Mouse (Mus musculus) left cerebral cortex, postnatal 25 days (tissue): ENCODE results near the gene Abcc4. TPM values are rescaled to one million over a fixed set of nuclear protein-coding genes. Genes with fewer than 3 reads are reported as not detected.
A peak's percentile ranks its signal among the peaks of the same experiment; 100 is the strongest.

ENCODE experiments used
- DNase-seq, 2 experiments: peaks; one replicate each; pipeline ENCODE4 v3.0.0; 2022; ENCODE audit warnings: low spot score in 2 of 2, mixed read lengths in 1 of 2
- intact Hi-C: fragments of 180-260 bp; cut with DNase I; formaldehyde crosslinking; loops from one replicate; pipeline ENCODE4 v1.15.1; 2025
- total RNA-seq, 2 experiments: library from RNA; stranded (reverse); gene quantifications; 2 replicates each; pipeline ENCODE4 v1.2.3; 2021

Abcc4 gene
- total RNA-seq, 2 experiments from 2014 or later: 7.5 to 10.2 TPM

DNA sequence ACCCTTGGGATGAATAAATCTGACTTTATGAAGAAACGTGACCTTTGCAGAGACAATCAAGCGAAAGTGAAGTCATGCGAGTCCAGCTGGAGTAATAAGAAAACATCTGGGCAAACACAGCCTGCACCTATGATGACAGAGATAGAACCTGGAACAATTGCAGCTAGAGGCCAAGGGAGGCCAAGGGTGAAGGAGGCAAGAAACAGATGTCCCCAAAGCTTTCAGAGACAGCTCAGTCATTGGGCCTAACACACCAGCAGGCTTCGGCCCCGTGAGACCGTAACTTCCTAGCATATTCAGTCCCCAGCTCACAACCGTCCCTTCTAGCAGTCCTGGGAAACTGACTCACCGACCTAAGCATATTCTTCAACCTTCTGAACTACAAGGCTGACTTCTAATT, 104.0 kb downstream of the Abcc4 start:
- DNase-seq: no peak
- intact Hi-C loops: no loop called here

DNA sequence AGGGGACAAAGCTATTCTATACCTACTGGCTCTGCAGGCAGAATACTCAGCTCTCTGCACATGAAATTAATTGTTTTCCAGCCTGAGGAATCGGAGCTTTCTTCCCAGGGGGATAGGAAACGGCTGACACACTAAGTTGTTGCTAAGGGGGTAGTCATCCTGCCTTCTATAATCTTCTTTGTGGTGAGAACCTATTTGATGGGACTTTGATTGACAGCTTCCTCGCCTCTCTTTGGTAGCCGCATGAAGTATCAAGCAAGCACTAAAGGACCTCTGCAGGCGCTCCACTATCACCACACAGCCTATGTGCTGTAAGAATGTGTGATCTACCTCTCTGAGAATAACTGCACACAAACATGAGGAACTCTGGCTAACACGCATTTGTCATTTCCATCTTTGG, 105.3 kb downstream of the Abcc4 start:
- DNase-seq: no peak
- intact Hi-C loops: no loop called here

DNA sequence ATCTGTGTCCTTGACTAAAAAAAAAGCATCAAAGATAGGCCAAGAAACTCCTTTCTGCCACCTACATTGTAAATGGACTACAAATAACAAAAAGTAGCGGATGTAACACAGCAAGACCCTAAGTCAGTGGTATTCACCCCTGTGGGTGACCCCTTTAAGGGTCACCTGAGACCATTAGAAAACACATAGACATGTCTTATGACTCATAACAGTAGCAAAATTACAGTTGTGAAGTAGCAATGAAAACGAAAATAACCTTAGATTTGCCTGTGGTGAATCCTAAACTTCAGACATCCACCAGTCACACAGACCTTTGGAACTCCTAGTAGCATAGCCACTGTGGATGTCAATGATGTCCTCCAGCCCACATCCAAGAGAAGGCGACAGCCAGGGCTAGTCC, 107.3 kb downstream of the Abcc4 start:
- DNase-seq: no peak
- intact Hi-C loops: no loop called here

DNA sequence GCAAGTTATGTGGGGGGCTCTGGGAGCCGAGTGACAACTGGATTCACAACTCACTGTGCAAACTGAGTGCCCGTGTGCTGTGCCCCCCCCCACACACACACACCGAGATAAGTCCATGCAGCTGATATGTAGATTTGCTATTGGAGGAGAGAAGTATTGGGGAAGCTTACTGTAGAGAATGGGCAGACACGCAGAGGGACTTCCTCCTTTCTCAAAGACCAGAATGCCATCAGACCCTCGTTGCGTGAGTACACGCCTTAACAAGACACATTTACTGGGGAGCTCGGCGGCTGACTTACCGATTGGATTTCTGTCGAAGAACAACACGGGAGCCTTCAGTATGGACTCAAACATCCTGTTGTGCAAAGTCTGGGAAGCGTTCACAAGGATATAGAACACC, 111.6 kb downstream of the Abcc4 start:
- intact Hi-C loops: loop anchor here (5.0 kb wide), 2 partner anchors 157 to 592 kb away; no protein-coding TSS in a partner anchor
- no peak for DNase-seq

DNA sequence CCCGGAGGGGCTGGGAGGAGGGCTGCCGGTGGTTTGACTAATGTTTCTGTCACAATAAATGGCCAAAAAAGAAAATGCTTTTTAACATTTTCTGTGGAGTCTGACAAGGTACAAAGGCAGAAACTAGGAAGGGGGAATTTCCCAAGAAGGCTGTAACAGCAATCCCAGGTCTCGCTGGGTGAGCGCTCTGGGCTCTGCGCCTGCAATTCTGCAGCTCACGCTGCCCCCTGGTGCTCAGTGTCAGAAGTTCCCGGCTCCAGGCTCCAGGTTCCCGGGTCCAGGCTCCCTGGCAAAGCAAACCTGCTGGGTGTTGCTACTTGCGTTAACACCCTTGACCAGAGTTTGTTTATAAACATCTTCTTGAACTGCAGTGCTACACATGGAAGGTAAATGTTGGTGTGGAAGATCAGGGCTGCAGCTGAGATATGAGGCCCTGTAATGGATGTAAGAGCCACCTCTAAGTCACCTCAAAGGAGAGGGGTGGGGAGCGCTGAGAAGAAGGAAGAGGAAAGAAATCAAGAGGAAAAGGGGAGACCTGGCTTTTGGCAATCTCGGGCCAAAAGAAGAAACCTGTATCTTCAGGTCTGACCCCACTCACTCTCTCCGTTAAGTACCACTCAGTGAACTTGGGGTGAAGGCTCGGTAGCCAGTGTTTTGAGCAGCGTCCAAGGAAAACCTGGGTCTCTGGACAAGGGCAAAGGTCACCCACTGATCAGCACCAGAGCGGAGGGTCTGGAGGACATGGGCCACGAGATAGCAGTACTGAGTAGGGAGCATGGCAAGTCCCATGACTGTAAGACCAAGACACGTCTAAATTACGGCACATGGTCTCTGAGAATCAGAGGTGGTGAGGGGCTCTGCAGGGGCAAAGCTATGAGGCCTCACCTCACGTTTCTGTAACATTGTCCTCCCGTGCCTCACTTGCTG, 114.3 kb downstream of the Abcc4 start:
- peak; percentile 73 to 74 for DNase-seq
- intact Hi-C loops: loop anchor here (1.0 to 5.0 kb wide), 4 partner anchors 154 to 589 kb away; no protein-coding TSS in a partner anchor

DNA sequence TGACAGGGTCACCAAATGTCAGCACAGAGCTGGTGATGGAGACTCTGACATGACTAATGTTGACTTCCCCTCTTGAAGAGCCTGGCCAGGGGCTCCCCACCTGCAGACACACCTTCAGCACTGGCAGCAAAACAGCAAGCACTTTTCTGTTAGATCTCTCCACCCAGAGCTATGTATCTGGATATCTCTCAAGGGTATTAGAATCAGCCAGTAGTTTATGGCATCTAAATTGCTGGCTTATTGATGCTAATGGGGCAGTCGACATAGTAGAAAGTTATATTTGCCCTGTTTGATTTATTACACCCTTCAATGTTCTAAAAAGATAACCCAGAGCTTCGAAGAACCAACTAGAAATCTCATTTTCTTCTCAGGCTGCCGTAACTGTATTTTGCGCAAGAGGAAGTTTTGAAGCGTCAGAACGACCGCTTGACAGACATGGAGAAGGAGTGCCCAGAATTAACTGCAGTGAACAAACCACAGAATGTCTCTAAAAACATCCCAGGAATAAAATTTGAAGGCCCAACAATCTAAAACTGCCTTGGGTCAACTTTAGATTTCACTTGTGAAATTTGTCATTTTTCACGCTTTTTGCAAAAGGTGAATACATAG, 123.6 kb downstream of the Abcc4 start:
- intact Hi-C loops: no loop called here
- no peak for DNase-seq

DNA sequence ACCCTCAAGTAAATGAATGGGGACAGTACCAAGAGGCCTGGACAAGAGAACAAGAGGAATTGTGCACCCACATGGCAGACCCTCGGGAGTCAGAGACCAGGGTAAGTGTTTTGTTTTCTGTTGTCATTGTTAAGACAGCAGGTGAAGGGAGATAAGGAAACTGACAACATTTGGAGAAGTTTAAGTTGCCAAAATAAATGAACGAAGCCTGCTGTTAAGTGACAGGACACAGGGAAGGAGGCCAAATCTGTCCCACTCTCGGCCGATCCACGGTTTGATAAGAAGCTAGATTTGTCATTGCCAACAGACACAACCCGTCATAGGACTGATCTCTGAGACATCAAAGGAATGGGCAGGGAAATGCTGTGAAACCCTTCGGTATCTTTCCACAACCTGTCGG, 124.3 kb downstream of the Abcc4 start:
- intact Hi-C loops: no loop called here
- DNase-seq: no peak

DNA sequence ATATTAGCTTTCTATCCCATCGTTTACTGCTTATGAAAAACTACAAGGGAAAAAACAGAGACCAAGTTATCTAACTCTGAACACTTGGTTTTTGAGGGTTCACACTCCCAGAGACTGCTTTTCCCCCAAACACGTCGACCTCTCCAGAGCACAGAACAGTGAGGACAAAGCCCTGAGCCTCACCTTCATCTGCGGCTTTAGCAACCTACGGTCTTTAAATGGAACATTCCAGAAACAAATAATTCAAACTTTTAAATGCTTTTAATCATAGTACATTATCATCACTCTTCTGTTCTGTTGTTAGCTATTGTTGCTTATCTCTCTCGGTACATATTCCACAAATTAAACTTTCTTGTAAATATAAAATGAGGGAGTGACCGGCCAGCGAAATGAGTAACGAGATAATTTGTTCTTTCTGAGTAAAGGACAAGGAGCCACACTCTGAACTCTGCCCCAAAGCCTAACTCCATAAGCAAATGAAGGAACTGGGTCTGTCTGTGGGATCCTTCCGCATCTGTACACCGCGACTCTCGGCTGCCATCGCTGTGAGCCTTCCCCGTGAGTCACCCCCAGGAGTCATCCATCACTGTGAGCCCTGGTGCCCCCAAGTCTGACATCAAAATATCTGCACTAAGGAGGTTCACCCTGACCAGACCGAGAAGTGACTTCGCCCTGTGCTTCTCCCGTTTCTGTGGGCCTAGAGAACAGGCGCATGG, 126.8 kb downstream of the Abcc4 start:
- DNase-seq: no peak
- intact Hi-C loops: no loop called here

DNA sequence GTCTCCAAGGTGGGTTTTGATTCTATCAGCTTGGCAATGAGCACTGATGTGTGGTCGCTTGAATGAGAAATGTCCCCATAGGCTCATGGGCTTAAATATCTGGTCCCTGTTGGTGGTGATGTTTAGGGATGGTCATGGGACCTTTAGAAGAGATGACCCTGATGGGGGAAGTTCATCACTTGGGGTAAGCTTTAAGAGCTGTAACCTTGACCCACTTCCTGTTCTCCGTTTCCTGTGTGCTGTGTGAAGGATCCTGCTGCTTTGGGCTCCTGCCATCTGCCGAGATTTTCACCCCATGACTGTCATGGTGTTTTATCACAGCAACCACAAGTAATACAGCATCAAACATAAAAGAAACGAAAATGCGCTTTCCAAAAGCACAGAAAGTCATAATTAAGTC, 128.1 kb downstream of the Abcc4 start:
- no peak for DNase-seq
- intact Hi-C loops: no loop called here

DNA sequence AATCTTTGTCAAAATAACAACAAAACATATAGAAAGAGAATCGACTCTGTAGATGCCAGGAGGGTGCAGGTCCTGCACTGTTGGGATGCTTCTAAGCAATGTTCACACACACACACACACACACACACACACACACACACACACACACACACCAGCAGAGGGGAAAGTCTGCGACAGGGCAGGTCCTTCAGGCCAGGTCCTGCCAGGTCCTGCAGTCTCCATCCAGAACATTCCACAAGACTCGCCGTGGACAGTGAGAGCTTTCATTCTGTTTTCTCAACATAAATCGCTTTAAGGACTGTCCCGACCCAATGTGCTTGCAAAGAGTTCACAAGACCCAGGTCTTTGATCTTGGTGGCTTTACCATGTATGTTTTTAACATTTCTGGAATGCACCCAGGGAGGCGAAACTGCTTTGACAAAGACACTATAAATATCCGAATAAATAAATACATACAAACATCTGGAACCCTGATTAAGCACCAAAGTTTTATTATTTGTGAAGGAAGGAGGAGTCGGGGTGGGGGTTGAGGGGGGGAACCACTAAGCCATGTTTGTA, 133.3 kb downstream of the Abcc4 start:
- DNase-seq: no peak
- intact Hi-C loops: no loop called here

DNA sequence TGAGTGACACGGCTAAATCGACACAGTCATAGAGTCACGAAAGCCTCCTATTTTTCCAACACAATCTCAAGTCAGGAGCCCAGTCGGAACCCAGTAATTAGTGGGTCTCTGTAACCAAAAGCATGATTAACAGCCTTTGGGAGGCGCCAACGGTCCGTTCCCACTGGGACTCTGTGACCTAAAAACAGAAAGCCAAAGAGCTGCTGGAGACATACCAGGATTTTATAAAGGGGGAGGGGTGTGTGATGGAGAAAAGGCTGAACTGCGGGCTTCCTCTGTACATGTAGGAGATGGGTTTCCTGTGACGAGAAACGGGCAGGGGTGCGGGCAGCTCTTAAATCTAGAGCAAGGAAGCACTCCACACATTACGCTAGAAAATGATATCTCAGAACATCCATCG, 136.4 kb downstream of the Abcc4 start:
- intact Hi-C loops: no loop called here

DNA sequence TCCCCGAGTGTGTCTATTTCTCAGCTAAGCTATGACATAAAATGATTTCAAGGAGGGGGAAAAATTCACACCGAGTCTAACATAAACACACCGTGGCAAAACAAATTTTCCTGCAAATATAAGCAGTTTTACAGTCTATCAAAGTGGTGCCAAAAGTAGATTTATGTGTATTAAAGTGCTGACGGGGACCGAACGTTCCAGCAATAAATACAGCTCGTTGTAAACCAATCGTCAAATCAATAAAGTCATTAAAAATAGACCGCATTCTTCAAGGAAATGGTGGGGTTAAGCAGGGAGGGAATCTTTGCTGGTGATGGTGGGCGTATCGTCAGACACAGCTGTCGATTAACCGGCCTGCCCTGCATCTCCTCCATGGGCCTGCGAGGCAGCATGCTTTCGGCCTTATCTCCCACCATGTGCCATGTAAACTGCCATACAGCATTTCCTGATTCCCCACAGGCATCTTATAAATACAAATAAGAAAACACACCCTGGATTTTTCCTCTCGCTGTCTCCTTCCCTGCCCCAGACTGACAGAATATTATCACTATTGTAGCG, 137.8 kb downstream of the Abcc4 start:
- no peak for DNase-seq
- intact Hi-C loops: no loop called here

More for the DNA sequence above, 136.4 kb downstream of the Abcc4 start:
- no peak for DNase-seq

DNA sequence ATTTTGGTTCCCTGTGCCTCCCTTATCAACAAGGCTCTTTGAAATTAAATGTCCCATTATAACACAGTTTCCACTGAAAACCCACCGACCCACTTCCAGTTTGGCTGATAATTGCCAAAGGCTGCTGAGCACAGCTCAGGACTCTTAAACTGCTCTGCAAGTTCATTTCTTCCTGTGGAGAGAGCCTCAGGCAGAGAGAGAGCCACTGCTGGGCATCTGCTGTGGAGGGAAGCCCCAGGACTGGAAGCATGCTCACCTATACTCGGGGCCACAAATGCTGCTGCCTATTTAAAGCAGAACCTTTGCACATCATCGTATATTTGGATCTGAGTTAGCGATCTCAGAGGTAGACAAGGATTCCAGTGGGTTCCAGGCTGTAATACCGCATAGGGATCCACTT, 139.2 kb downstream of the Abcc4 start:
- intact Hi-C loops: no loop called here
- no peak for DNase-seq

DNA sequence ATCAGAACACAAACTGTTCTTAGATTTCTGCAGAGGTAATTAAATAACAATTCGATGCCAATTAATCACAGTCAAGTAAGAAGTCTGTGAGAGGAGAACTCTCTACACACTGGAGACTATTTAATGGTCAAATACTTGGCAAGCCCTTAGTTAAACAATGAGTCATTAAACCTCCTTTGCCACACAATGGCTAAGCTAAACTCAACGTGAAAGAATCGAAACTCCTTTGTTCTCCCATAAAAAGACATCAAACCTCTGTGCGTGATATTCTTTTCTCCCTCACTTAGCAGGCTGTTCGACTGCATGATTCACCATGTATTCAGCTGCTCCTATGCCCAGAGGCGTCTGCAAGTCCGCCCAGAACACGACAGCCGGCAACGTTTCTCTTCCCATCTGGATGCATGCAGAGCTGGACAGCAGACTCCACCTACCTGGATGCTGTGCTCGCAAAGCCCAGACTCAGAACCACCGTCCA, 139.8 kb downstream of the Abcc4 start:
- intact Hi-C loops: no loop called here
- DNase-seq: peak; percentile 27 to 71

DNA sequence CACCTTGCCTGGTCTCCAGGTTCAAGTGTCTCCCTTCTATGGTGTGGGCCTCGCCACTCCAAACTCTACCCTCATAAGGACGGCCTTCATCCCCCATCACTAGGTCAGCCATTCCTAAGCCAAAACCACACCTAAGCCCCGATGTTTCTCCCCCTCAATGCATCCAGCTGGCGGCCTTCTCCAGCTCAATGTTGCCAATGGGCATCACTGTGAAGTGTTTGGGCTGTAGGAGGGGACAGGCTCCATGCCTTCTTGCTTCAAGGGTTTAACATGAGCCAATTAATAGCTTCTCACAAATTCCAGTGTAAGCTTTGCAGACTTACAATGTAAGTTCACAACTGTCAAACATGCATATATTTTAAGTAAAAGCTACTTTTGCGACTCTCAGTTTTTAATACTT, 140.3 kb downstream of the Abcc4 start:
- intact Hi-C loops: no loop called here
- DNase-seq: no peak

DNA sequence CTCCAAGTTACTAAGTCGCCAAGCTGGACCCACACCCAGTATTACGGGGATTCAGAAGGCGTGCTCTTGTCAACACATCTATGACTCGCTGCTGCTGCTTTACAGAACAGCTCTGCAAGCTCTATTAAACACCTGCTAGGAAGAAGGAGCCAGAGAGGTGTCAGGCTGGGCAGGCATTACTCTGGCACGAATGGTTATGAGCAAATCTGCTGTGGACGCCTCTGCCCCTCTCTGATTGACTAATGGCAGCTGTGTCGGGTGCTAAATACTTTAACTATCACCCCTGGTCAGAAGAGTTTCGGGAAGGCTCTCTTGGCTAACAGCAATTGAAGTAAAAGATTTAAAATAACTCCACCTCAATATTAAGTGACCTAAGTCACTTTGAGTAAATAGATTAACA, 142.4 kb downstream of the Abcc4 start:
- DNase-seq: no peak
- intact Hi-C loops: no loop called here

DNA sequence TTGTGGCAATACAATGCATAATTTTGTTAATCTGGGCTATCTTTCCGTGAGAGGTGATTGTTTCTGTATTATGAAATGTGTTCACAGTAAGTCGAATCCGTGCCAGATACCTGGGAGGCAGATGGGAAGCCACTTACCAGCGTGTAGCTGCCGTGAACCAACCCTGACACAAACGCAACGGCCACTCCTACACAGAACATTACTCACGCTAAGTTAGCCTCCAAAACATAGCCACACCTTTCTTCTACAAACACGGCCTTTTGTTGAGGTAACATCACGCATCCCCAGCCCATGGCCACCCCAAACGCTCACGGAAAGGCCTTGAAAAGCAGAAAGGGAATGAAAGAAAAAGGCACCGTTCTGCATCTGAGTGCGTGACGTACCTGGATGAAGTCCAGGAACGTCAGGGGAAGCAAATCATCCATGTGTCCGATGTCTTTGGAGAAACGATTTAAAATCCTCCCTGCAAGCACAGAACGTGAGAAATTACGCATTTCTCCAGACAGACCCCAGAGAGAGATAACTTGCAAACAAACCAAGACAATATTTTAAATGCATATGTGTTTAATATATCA, 153.0 kb downstream of the Abcc4 start:
- intact Hi-C loops: no loop called here

DNA sequence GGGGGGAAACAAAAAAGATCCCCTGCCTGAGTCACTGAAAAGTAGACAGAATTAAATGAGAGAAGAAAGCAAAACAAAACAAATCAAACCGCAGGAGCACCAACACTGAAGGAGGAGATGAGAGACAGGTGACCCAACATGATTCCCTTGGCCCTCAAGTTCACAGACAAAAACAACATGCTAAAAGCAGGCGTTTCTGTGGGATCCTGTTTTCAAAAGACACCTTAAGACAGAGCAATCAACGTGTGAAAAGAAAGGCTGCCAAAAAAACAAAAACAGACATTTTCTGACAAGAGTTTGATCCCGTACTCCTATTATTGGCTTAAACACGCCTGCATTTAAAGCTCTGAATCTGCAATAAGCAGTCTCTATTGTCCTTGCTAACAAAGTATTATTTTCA, 153.6 kb downstream of the Abcc4 start:
- no peak for DNase-seq
- intact Hi-C loops: no loop called here

More for the DNA sequence above, 153.0 kb downstream of the Abcc4 start:
- DNase-seq: no peak

DNA sequence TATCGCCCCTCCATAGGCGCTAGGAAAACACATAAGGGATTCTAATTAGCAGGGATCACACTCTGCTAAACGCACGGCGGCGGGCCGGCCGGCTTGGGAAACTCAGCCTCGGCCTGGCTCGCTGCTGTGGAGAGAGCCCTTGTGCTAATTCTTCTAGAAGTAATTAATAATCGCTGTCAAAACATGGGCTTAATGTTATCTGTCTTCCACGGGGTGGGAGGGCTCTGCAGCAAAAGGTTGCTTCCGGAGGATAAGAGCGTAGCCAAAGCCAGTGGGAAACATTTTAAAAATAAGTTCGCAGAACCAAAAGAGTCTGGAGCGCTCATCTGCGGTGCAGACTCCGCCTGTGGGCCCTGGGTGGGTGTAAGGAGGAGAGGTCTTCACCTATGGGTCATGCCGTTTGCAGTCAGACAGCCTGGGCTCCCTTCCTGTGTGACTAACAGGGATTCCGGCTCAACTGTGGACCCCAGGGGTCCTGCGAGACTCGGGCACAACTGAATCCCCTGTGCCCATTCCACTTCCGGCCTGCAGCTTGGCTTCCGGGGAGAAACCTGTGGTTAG, 154.2 kb downstream of the Abcc4 start:
- peak in 1 of 2 experiments; percentile 5 for DNase-seq
- intact Hi-C loops: no loop called here
